Mouse (Mus musculus): Measurements from ENCODE around the gene Bfsp2. TPM values are rescaled to one million over a fixed set of nuclear protein-coding genes. Genes with fewer than 3 reads are reported as not detected.

Gene Bfsp2
- polyA plus RNA-seq, 1 experiment from 2014 or later = 2.2 TPM

DNA sequence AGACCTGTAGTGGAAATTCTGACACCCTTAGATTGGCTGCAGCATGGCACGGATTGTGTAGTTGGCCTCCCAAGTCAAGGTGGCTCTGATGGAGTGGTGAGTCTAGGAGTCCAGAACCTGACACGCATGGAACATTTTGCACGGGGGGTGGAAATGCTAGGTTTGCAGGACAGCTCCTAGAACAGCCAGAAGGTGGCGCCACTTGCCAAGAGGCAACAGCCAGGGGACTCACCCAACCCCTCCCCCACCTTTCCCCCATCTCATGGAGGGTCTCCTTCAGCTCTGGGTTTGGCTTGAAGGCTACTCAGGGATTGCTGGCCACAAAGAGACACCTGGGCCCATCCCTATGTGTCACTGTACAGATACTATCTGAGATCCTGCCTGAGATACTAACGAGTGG is 10.7 kb downstream of the Bfsp2 start:
- no peaks in the 10 kb centered on the region for H3K36me3 ChIP-seq (ENCODE audit: control insufficient read depth, insufficient read depth, low read length)
- ATAC-seq = no peak
- WGBS = 79% methylated on average over 5 of the region's 5 CpGs
- H3K27ac ChIP-seq (ENCODE audit: low read length) = no peak overlapping the region
- H3K27me3 ChIP-seq (ENCODE audit: control insufficient read depth, insufficient read depth, low read depth, low read length) = no peaks in the 10 kb centered on the region
- peaks cover 27% of the 10 kb centered on the region for H3K4me1 ChIP-seq (ENCODE audit: control insufficient read depth, insufficient read depth, low read length)
- no peak overlapping the region for H3K9ac ChIP-seq (ENCODE audit: low read depth, low read length)
- no peak overlapping the region for H3K4me3 ChIP-seq (ENCODE audit: low read depth, low read length)
- no peak overlapping the region for H3K4me2 ChIP-seq (ENCODE audit: low read length)
- H3K9me3 ChIP-seq (replicated peaks; ENCODE audit: control insufficient read depth, low read length, poor library complexity, severe bottlenecking) = no peaks in the 10 kb centered on the region

DNA sequence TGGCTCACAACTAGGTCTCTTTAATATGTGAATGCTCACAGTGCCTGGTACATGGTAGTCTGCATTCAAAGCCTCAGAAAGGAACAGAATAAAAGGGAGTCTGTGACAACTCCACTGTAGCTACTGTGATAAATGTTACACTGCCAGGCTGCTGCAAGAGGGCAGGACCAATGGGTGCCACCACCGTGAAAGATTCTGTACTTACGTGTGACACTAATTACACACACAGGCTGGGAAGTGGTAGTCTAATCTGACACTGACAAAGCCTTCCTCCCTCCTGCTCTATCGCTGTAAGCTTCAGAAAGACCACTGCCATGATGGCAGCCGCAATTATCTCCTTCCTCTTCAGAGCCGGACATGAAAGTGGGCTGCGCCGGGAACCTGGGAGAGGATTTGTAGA is 11.3 kb downstream of the Bfsp2 start:
- ATAC-seq = no peak

DNA sequence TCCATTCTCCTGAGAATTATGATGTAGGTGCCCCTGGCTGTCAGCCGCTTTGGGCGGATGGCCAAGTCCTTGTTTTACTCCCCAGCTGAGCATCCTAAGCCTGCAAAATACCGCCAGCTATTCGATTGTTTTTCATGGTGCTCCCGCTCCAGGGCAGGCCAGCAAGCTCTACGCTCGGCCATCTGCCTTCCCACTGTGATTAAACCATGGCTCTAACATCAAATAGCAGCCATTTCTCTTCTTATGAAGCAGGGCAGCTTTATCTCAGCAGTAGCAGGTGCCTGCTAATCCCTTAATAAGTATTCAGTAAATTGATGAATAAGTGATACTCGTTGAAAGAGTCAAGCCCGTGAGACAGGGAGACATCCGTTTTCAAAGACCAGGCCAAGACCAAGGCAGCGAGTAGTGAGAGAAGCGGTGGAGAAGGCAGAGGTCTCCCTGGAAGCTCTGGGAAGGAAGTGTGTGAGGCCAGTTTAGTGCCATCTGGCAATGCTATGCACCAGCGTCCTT is 14.5 kb downstream of the Bfsp2 start:
- H3K4me1 ChIP-seq (ENCODE audit: control insufficient read depth, insufficient read depth, low read length) = peaks cover 12% of the 10 kb centered on the region
- peak overlapping the region; percentile 72 for H3K27ac ChIP-seq (ENCODE audit: low read length)
- no peak overlapping the region for H3K9ac ChIP-seq (ENCODE audit: low read depth, low read length)
- H3K36me3 ChIP-seq (ENCODE audit: control insufficient read depth, insufficient read depth, low read length) = no peaks in the 10 kb centered on the region
- ATAC-seq = peak; percentile 83
- H3K27me3 ChIP-seq (ENCODE audit: control insufficient read depth, insufficient read depth, low read depth, low read length) = no peaks in the 10 kb centered on the region
- no peak overlapping the region for H3K4me2 ChIP-seq (ENCODE audit: low read length)
- H3K9me3 ChIP-seq (replicated peaks; ENCODE audit: control insufficient read depth, low read length, poor library complexity, severe bottlenecking) = no peaks in the 10 kb centered on the region
- H3K4me3 ChIP-seq (ENCODE audit: low read depth, low read length) = no peak overlapping the region
- 12% methylated on average over 13 of the region's 13 CpGs for WGBS

More for the DNA sequence above, 11.3 kb downstream of the Bfsp2 start:
- 71% methylated on average over 7 of the region's 7 CpGs for WGBS
- Histone ChIP-seq H3K27ac (ENCODE audit: low read length) (no peak overlapping the region), H3K4me3 (ENCODE audit: low read depth, low read length) (no peak overlapping the region), H3K27me3 (ENCODE audit: control insufficient read depth, insufficient read depth, low read depth, low read length) (no peaks in the 10 kb centered on the region), H3K9me3 (replicated peaks; ENCODE audit: control insufficient read depth, low read length, poor library complexity, severe bottlenecking) (no peaks in the 10 kb centered on the region), H3K9ac (ENCODE audit: low read depth, low read length) (no peak overlapping the region), H3K4me1 (ENCODE audit: control insufficient read depth, insufficient read depth, low read length) (peaks cover 23% of the 10 kb centered on the region), H3K36me3 (ENCODE audit: control insufficient read depth, insufficient read depth, low read length) (no peaks in the 10 kb centered on the region), H3K4me2 (ENCODE audit: low read length) (no peak overlapping the region)

DNA sequence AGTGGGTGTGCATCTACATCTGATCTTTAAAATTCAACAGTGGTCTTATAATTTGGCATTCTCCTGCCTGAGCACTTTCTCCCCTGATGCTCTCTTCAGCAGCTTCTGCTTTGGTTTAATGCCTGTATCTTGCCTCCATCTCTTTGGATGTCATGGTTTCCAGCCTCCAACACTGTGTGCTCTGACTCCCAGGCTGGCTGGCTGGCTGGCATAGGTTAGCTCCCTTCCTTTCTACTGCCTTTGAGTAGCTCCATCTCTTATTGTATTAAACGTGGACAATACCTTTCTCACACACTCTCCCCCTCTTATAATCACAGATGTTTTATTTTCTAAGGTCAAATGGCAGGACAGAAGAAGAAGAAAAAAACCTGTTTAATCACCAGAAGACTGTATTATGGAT is 14.9 kb downstream of the Bfsp2 start:
- Histone ChIP-seq H3K36me3 (ENCODE audit: control insufficient read depth, insufficient read depth, low read length) (no peaks in the 10 kb centered on the region), H3K4me3 (ENCODE audit: low read depth, low read length) (no peak overlapping the region), H3K27ac (ENCODE audit: low read length) (peak overlapping the region; percentile 72), H3K4me2 (ENCODE audit: low read length) (no peak overlapping the region), H3K27me3 (ENCODE audit: control insufficient read depth, insufficient read depth, low read depth, low read length) (no peaks in the 10 kb centered on the region), H3K9me3 (replicated peaks; ENCODE audit: control insufficient read depth, low read length, poor library complexity, severe bottlenecking) (no peaks in the 10 kb centered on the region), H3K4me1 (ENCODE audit: control insufficient read depth, insufficient read depth, low read length) (peaks cover 12% of the 10 kb centered on the region), H3K9ac (ENCODE audit: low read depth, low read length) (no peak overlapping the region)
- ATAC-seq = peak; percentile 66
- WGBS = 15% methylated on average over 1 of the region's 1 CpGs

DNA sequence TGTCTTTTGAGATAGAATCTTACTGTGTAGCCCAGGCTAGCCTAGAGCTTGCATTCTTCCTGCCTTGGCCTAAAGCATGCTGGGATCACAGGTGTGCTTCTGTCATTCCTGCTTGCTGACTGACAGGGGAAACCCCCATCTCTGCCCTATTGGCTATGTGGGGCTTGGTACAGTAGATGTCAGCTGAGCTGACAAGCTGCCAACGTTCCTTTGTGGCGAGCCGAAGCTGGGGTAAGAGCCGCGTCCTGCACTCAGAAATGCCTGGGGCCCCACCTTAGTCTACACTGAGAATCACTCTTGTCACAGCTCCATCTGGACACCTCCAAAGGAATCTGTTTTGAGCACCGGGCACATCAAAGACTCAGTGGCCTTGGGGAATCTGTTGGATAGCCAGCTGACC is 16.4 kb downstream of the Bfsp2 start:
- no peaks in the 10 kb centered on the region for H3K36me3 ChIP-seq (ENCODE audit: control insufficient read depth, insufficient read depth, low read length)
- WGBS = 54% methylated on average over 6 of the region's 6 CpGs
- H3K4me3 ChIP-seq (ENCODE audit: low read depth, low read length) = no peak overlapping the region
- no peaks in the 10 kb centered on the region for H3K27me3 ChIP-seq (ENCODE audit: control insufficient read depth, insufficient read depth, low read depth, low read length)
- ATAC-seq = no peak
- no peak overlapping the region for H3K27ac ChIP-seq (ENCODE audit: low read length)
- no peak overlapping the region for H3K9ac ChIP-seq (ENCODE audit: low read depth, low read length)
- H3K4me2 ChIP-seq (ENCODE audit: low read length) = no peak overlapping the region
- H3K9me3 ChIP-seq (replicated peaks; ENCODE audit: control insufficient read depth, low read length, poor library complexity, severe bottlenecking) = no peaks in the 10 kb centered on the region
- H3K4me1 ChIP-seq (ENCODE audit: control insufficient read depth, insufficient read depth, low read length) = peaks cover 12% of the 10 kb centered on the region

DNA sequence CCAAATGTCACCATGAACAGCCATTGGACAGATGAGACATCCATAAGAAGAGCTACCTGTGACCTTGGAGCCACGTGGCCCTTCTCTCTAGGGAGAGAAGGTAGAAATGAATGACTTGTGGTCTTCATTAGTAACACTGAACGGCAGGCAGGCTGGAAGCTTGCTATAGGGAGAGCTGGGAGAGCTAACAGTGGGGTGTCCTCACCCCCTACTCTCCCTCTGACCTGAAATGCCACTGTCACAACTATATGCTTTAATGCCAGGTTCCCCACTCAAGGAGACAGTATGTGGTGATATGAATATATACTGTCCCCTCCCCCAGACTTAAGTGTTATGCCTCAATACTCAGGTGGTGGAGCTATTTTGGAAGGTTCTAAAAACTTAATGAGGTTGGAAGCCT is 20.4 kb downstream of the Bfsp2 start:
- WGBS = 61% methylated on average over 2 of the region's 2 CpGs
- H3K9ac ChIP-seq (ENCODE audit: low read depth, low read length) = no peak overlapping the region
- H3K4me1 ChIP-seq (ENCODE audit: control insufficient read depth, insufficient read depth, low read length) = no peaks in the 10 kb centered on the region
- no peak overlapping the region for H3K27ac ChIP-seq (ENCODE audit: low read length)
- H3K4me3 ChIP-seq (ENCODE audit: low read depth, low read length) = no peak overlapping the region
- H3K27me3 ChIP-seq (ENCODE audit: control insufficient read depth, insufficient read depth, low read depth, low read length) = no peaks in the 10 kb centered on the region
- no peaks in the 10 kb centered on the region for H3K36me3 ChIP-seq (ENCODE audit: control insufficient read depth, insufficient read depth, low read length)
- no peak for ATAC-seq
- H3K9me3 ChIP-seq (replicated peaks; ENCODE audit: control insufficient read depth, low read length, poor library complexity, severe bottlenecking) = no peaks in the 10 kb centered on the region
- no peak overlapping the region for H3K4me2 ChIP-seq (ENCODE audit: low read length)

DNA sequence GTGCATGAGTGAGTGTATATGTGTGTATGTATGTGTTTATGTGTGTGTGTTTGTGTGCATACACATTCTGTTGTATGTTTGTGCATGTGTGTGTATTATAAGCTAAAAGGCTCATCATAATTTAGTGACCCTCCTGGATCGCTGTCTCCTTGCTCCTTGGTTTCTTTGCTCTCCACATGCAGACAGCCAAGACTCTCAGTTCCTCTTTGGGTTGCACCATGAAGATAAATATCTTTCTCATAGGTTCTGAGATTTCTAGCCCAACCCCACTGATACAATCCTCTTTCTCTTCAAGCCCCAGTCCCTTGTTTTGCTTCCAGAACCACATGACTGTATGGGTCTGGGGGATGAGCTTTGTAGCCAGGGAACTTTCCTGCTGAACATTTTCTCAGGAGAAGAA is 20.9 kb downstream of the Bfsp2 start:
- WGBS = 75% methylated on average over 1 of the region's 1 CpGs
- H3K4me2 ChIP-seq (ENCODE audit: low read length) = no peak overlapping the region
- H3K36me3 ChIP-seq (ENCODE audit: control insufficient read depth, insufficient read depth, low read length) = no peaks in the 10 kb centered on the region
- no peak for ATAC-seq
- no peak overlapping the region for H3K4me3 ChIP-seq (ENCODE audit: low read depth, low read length)
- H3K27me3 ChIP-seq (ENCODE audit: control insufficient read depth, insufficient read depth, low read depth, low read length) = no peaks in the 10 kb centered on the region
- H3K9me3 ChIP-seq (replicated peaks; ENCODE audit: control insufficient read depth, low read length, poor library complexity, severe bottlenecking) = no peaks in the 10 kb centered on the region
- H3K9ac ChIP-seq (ENCODE audit: low read depth, low read length) = no peak overlapping the region
- no peaks in the 10 kb centered on the region for H3K4me1 ChIP-seq (ENCODE audit: control insufficient read depth, insufficient read depth, low read length)
- H3K27ac ChIP-seq (ENCODE audit: low read length) = no peak overlapping the region

DNA sequence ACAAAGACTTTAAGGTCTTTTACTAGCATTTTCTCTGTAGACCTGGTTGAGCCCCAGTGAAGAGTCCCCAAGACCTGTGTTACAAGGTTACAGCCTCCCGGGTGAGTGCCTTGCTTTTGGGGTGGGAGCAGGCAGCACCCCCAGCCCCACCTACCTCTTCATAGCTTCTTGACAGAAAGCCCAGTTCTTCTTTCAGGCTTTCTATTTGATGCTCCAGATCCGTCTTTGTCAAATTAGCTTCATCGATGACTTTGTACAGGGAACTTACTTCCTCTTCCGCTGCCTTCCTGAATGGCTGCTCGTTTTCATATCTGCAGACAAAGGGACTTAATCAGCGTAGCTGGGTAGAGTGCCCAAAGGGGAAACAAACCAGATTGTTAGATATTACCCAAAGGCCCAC is 30.6 kb downstream of the Bfsp2 start:
- H3K4me3 ChIP-seq (ENCODE audit: low read depth, low read length) = no peak overlapping the region
- no peaks in the 10 kb centered on the region for H3K36me3 ChIP-seq (ENCODE audit: control insufficient read depth, insufficient read depth, low read length)
- H3K9ac ChIP-seq (ENCODE audit: low read depth, low read length) = no peak overlapping the region
- H3K4me1 ChIP-seq (ENCODE audit: control insufficient read depth, insufficient read depth, low read length) = no peaks in the 10 kb centered on the region
- no peaks in the 10 kb centered on the region for H3K9me3 ChIP-seq (replicated peaks; ENCODE audit: control insufficient read depth, low read length, poor library complexity, severe bottlenecking)
- H3K27me3 ChIP-seq (ENCODE audit: control insufficient read depth, insufficient read depth, low read depth, low read length) = no peaks in the 10 kb centered on the region
- no peak overlapping the region for H3K4me2 ChIP-seq (ENCODE audit: low read length)
- H3K27ac ChIP-seq (ENCODE audit: low read length) = no peak overlapping the region
- no peak for ATAC-seq
- WGBS = 69% methylated on average over 6 of the region's 6 CpGs

DNA sequence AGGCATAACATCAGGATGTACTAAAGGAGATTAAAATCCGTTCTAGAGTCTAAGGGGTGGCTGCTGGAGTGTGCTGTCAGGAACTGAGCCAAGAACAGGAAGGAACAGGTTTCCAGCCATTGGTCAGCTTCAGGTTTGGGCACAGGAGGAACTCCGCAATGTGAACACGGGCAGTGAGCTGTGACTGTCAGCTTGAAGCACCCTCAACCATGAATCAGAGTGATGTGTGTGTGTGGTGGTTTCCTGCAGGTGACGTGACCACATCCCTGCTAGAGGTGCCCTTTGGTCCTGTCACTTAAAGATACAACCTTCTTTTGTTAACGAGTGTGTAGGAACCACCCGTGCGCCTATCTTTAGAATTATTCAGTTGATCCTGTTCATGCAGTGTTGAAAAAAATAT is 31.1 kb downstream of the Bfsp2 start:
- 88% methylated on average over 7 of the region's 7 CpGs for WGBS

More for the DNA sequence above, 31.1 kb downstream of the Bfsp2 start:
- no peaks in the 10 kb centered on the region for H3K36me3 ChIP-seq (ENCODE audit: control insufficient read depth, insufficient read depth, low read length)
- no peak overlapping the region for H3K9ac ChIP-seq (ENCODE audit: low read depth, low read length)
- H3K27me3 ChIP-seq (ENCODE audit: control insufficient read depth, insufficient read depth, low read depth, low read length) = no peaks in the 10 kb centered on the region
- peaks cover 4% of the 10 kb centered on the region; the same call in 1 of the 2 replicates for H3K4me1 ChIP-seq (ENCODE audit: control insufficient read depth, insufficient read depth, low read length)
- no peaks in the 10 kb centered on the region for H3K9me3 ChIP-seq (replicated peaks; ENCODE audit: control insufficient read depth, low read length, poor library complexity, severe bottlenecking)
- ATAC-seq = no peak
- no peak overlapping the region for H3K27ac ChIP-seq (ENCODE audit: low read length)
- H3K4me2 ChIP-seq (ENCODE audit: low read length) = no peak overlapping the region
- no peak overlapping the region for H3K4me3 ChIP-seq (ENCODE audit: low read depth, low read length)

Measured in midbrain, embryonic 16.5 days (tissue).